Mouse (Mus musculus) ES-Bruce4 (cell line): ENCODE results near the gene Mettl9. TPM values are rescaled to one million over a fixed set of nuclear protein-coding genes. Genes with fewer than 3 reads are reported as not detected.

ENCODE experiments used
- H3K27ac ChIP-seq: 2 replicates; pipeline ENCODE4 v1.5.1; 2012; ENCODE audit warnings: low read length, inconsistent platforms; ENCODE audit not compliant: insufficient read depth
- H3K27me3 ChIP-seq: 2 replicates; pipeline ENCODE4 v1.6.1; 2012; ENCODE audit warnings: mild to moderate bottlenecking, low read length, inconsistent platforms; ENCODE audit not compliant: control insufficient read depth, poor library complexity, insufficient read depth, severe bottlenecking
- H3K36me3 ChIP-seq: 2 replicates; pipeline ENCODE4 v1.6.1; 2012; ENCODE audit warnings: inconsistent platforms, mild to moderate bottlenecking, low read length, moderate library complexity; ENCODE audit not compliant: control insufficient read depth, poor library complexity, insufficient read depth, severe bottlenecking
- H3K4me1 ChIP-seq: one replicate; pipeline ENCODE4 v1.8.1; 2011; ENCODE audit warnings: low read length; ENCODE audit not compliant: control insufficient read depth, insufficient read depth
- H3K4me3 ChIP-seq: 2 replicates; pipeline ENCODE4 v1.5.1; 2011; ENCODE audit warnings: low read depth, mild to moderate bottlenecking, low read length
- H3K9ac ChIP-seq: 2 replicates; pipeline ENCODE4 v1.6.1; 2012; ENCODE audit warnings: low read depth, mild to moderate bottlenecking, inconsistent platforms; ENCODE audit not compliant: poor library complexity, severe bottlenecking
- H3K9me3 ChIP-seq: replicated peaks from 2 replicates; pipeline ENCODE4 v1.6.1; 2012; ENCODE audit warnings: mild to moderate bottlenecking, low read length, inconsistent platforms; ENCODE audit not compliant: control insufficient read depth, poor library complexity, insufficient read depth, severe bottlenecking
- CTCF ChIP-seq: IDR thresholded peaks from one replicate; pipeline ENCODE4 v1.8.1; 2011; ENCODE audit warnings: low read depth, low read length
- EP300 ChIP-seq: IDR thresholded peaks from 2 replicates; pipeline ENCODE4 v1.6.1; 2011; ENCODE audit warnings: low read depth, low read length; ENCODE audit not compliant: insufficient read depth
- POLR2A ChIP-seq: IDR thresholded peaks from one replicate; pipeline ENCODE4 v1.8.1; 2011; ENCODE audit warnings: low read length; ENCODE audit not compliant: insufficient read depth
- polyA plus RNA-seq: library from polyadenylated mRNA; stranded (reverse); fragments of >200 nt; gene quantifications from 2 replicates; pipeline ENCODE4 v1.2.4, GENCODE M21; 2011; ENCODE audit warnings: low read depth; ENCODE audit not compliant: missing spikeins, insufficient read depth, insufficient read length

The Mettl9 gene
- polyA plus RNA-seq, 1 experiment = 85.7 TPM

- Histone ChIP-seq H3K36me3 (no peaks in the 10 kb centered on the region), H3K4me3 (no peak overlapping the region), H3K9me3 (no peaks in the 10 kb centered on the region), H3K27me3 (no peaks in the 10 kb centered on the region), H3K27ac (no peak overlapping the region), H3K9ac (no peak overlapping the region), H3K4me1 (peaks cover 1% of the 10 kb centered on the region)
- no peak for TF ChIP-seq POLR2A
- TF ChIP-seq CTCF = no peak
- no peak for TF ChIP-seq EP300
These were observed 48.8 kb downstream of the Mettl9 start for GRCm38 (mm10) chr7:121082949-121083513.

GRCm38 (mm10) chr7:121084840-121085453 lies 50.7 kb downstream of the Mettl9 start:
- H3K36me3 ChIP-seq = no peaks in the 10 kb centered on the region
- TF ChIP-seq EP300 = no peak
- TF ChIP-seq CTCF = no peak
- TF ChIP-seq POLR2A = no peak
- no peaks in the 10 kb centered on the region for H3K9me3 ChIP-seq
- no peaks in the 10 kb centered on the region for H3K4me1 ChIP-seq
- no peaks in the 10 kb centered on the region for H3K27me3 ChIP-seq
- H3K9ac ChIP-seq = no peak overlapping the region
- H3K27ac ChIP-seq = no peak overlapping the region
- H3K4me3 ChIP-seq = no peak overlapping the region

GRCm38 (mm10) chr7:121085500-121085899 lies 51.3 kb downstream of the Mettl9 start:
- H3K4me3 ChIP-seq = no peak overlapping the region
- H3K27ac ChIP-seq = no peak overlapping the region
- no peaks in the 10 kb centered on the region for H3K27me3 ChIP-seq
- no peaks in the 10 kb centered on the region for H3K36me3 ChIP-seq
- no peaks in the 10 kb centered on the region for H3K9me3 ChIP-seq
- no peaks in the 10 kb centered on the region for H3K4me1 ChIP-seq
- H3K9ac ChIP-seq = no peak overlapping the region
- TF ChIP-seq CTCF (no peak), EP300 (no peak), POLR2A (no peak)

GRCm38 (mm10) chr7:121088745-121089144 lies 54.5 kb downstream of the Mettl9 start:
- Histone ChIP-seq H3K36me3 (no peaks in the 10 kb centered on the region), H3K9me3 (no peaks in the 10 kb centered on the region), H3K4me1 (no peaks in the 10 kb centered on the region), H3K27ac (no peak overlapping the region), H3K9ac (no peak overlapping the region), H3K4me3 (no peak overlapping the region), H3K27me3 (no peaks in the 10 kb centered on the region)
- no peak for TF ChIP-seq EP300
- peak; percentile 33 for TF ChIP-seq CTCF

GRCm38 (mm10) chr7:121090748-121091147 lies 56.5 kb downstream of the Mettl9 start:
- Histone ChIP-seq H3K27ac (no peak overlapping the region), H3K36me3 (no peaks in the 10 kb centered on the region), H3K9ac (no peak overlapping the region), H3K27me3 (no peaks in the 10 kb centered on the region), H3K9me3 (no peaks in the 10 kb centered on the region), H3K4me1 (no peaks in the 10 kb centered on the region), H3K4me3 (no peak overlapping the region)
- TF ChIP-seq EP300 = no peak
- TF ChIP-seq CTCF = no peak
- TF ChIP-seq POLR2A = no peak

- H3K9me3 ChIP-seq = no peaks in the 10 kb centered on the region
- TF ChIP-seq EP300 (no peak), POLR2A (no peak), CTCF (no peak)
- H3K36me3 ChIP-seq = no peaks in the 10 kb centered on the region
- H3K27ac ChIP-seq = no peak overlapping the region
- H3K4me3 ChIP-seq = no peak overlapping the region
- H3K4me1 ChIP-seq = no peaks in the 10 kb centered on the region
- no peak overlapping the region for H3K9ac ChIP-seq
- no peaks in the 10 kb centered on the region for H3K27me3 ChIP-seq
These were observed 58.8 kb downstream of the Mettl9 start for GRCm38 (mm10) chr7:121093026-121093425.
